Mouse (Mus musculus): ENCODE measurements at regions not wholly inside any gene's neighbourhood (a gene's known extent, or its start where the extent isn't known, plus 50 kb on each side); places are given as distances from the start of the nearest gene placed in this dataset.

DNA sequence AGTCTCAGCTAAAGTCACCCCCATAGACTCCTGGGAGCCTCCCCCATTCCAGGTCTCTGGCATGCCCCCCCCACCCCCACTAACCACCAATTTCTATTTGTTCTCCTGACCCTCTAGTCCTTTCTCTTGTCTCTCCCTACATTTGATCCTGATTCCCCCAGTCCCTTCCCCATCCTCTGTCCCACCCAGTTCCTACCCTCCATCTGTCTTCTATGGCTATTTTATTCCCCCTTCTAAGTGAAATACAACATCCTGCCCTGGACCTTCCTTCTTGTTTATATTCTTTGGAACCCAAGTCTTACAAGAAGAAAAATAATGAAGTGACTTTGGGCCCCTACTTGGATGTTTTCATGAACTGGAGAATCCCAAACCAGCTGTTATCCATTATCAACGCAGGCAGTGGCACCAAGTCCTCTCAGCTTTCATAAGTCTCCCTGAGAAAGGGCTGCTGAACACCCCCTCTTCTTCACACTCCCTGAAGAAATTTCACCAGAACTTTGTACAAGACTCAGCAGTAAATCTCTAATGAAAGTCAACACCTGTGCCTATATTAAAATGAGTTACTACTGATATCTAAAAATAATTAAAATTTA is 108.1 kb upstream of the Ercc4 start:
- DNase-seq (ENCODE audit: low read depth in 3 of 3, low spot score in 3 of 3): no peak
- WGBS (ENCODE audit: insufficient replicate concordance): 32% methylated on average over 1 of the region's 1 CpGs

DNA sequence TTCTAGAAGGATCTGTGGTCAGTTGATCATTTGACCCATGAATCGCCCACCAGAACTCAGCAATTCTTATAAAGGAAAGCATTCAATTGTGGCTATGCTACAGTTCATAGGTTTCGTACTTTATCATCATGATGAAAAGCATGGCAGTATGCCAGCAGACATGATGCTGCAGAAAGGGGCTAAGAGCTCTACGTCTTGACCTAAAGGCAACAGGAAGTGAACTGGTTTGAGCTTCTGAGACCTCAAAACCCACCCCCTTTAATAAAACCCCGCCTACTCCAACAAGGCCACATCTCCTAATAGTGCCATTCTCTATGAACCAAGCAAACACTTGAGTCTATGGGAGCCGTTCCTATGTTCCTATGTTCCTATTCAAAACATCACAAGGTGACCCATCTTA is 96.6 kb upstream of the Ercc4 start:
- ATAC-seq (ENCODE audit: insufficient read depth) (no peak), DNase-seq (ENCODE audit: low read depth in 3 of 3, low spot score in 3 of 3) (no peak)
- no peak overlapping the region for H3K9ac ChIP-seq (replicated peaks)
- no peaks in the 10 kb centered on the region for H3K36me3 ChIP-seq (replicated peaks; ENCODE audit: control insufficient read depth, insufficient read depth, low read depth)
- no peak overlapping the region for H3K4me3 ChIP-seq (ENCODE audit: insufficient read depth in 1 of 2, low read depth in 2 of 2, low read length in 2 of 2)
- no peak overlapping the region for H3K27ac ChIP-seq
- no peaks in the 10 kb centered on the region for H3K27me3 ChIP-seq (ENCODE audit: control insufficient read depth, insufficient read depth, low read length)
- TF ChIP-seq EP300 (IDR thresholded peaks at IDR 0.05; ENCODE audit: low read depth): no peak
- TF ChIP-seq CTCF (IDR thresholded peaks at IDR 0.05; ENCODE audit: low read depth): no peak
- WGBS (ENCODE audit: insufficient replicate concordance): 50% methylated on average over 5 of the region's 5 CpGs
- H3K4me2 ChIP-seq (ENCODE audit: low read depth): no peak overlapping the region
- no peaks in the 10 kb centered on the region for H3K4me1 ChIP-seq (replicated peaks; ENCODE audit: control insufficient read depth in 2 of 2, insufficient read depth in 2 of 2, low read length in 1 of 2)
- no peaks in the 10 kb centered on the region for H3K9me3 ChIP-seq (ENCODE audit: control insufficient read depth, low read length)

More for the DNA sequence above, 108.1 kb upstream of the Ercc4 start:
- no peak for ATAC-seq (ENCODE audit: insufficient read depth)
- Histone ChIP-seq H3K36me3 (replicated peaks; ENCODE audit: control insufficient read depth, insufficient read depth, low read depth) (no peaks in the 10 kb centered on the region), H3K9me3 (ENCODE audit: control insufficient read depth, low read length) (no peaks in the 10 kb centered on the region), H3K9ac (replicated peaks) (no peak overlapping the region), H3K27ac (no peak overlapping the region), H3K4me1 (replicated peaks; ENCODE audit: control insufficient read depth in 2 of 2, insufficient read depth in 2 of 2, low read length in 1 of 2) (no peaks in the 10 kb centered on the region), H3K4me2 (ENCODE audit: low read depth) (no peak overlapping the region), H3K4me3 (ENCODE audit: insufficient read depth in 1 of 2, low read depth in 2 of 2, low read length in 2 of 2) (no peak overlapping the region), H3K27me3 (ENCODE audit: control insufficient read depth, insufficient read depth, low read length) (no peaks in the 10 kb centered on the region)
- no peak for TF ChIP-seq CTCF (IDR thresholded peaks at IDR 0.05; ENCODE audit: low read depth)
- TF ChIP-seq EP300 (IDR thresholded peaks at IDR 0.05; ENCODE audit: low read depth): no peak

DNA sequence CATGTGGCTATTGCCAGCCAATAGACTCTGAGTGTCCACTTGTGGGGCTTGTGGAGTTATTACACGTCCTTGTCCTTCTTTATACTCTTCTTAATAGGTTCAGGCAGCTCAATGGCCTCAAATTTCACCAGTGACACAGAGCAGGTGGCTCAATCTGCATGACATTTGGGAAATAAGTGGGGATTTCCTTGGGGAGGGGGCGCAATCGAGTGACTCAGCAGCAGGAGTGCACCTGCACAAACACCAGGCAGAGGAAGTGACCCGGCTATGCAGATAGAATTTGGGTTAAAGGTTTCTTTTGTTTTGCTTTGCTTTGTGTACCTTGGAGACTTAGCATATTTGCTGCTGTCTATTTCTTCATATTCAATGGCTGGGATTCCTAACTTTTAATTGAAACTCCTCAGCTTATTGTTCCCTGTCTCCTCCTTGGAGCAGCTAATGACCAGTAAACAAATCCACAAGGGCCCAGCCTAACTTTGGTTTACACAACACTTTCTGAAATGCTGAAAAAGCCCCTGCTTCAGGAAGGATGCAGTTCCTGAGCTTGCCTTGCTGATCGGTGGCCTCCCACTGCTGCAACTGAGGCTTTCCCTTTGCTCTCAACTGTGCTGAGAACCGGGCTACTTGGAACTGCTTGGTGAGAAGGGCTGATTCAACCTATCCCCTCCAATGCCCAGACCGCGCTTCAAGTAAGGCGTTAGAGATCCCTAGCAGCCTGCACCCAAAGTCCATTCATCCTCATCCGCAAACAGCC is 95.4 kb upstream of the Ercc4 start:
- no peak overlapping the region for H3K9ac ChIP-seq (replicated peaks)
- H3K4me1 ChIP-seq (replicated peaks; ENCODE audit: control insufficient read depth in 2 of 2, insufficient read depth in 2 of 2, low read length in 1 of 2): no peaks in the 10 kb centered on the region
- no peak overlapping the region for H3K27ac ChIP-seq
- no peak for DNase-seq (ENCODE audit: low read depth in 3 of 3, low spot score in 3 of 3)
- H3K4me2 ChIP-seq (ENCODE audit: low read depth): no peak overlapping the region
- H3K27me3 ChIP-seq (ENCODE audit: control insufficient read depth, insufficient read depth, low read length): no peaks in the 10 kb centered on the region
- no peaks in the 10 kb centered on the region for H3K36me3 ChIP-seq (replicated peaks; ENCODE audit: control insufficient read depth, insufficient read depth, low read depth)
- no peaks in the 10 kb centered on the region for H3K9me3 ChIP-seq (ENCODE audit: control insufficient read depth, low read length)
- ATAC-seq (ENCODE audit: insufficient read depth): no peak
- H3K4me3 ChIP-seq (ENCODE audit: insufficient read depth in 1 of 2, low read depth in 2 of 2, low read length in 2 of 2): no peak overlapping the region
- TF ChIP-seq EP300 (IDR thresholded peaks at IDR 0.05; ENCODE audit: low read depth) (no peak), CTCF (IDR thresholded peaks at IDR 0.05; ENCODE audit: low read depth) (no peak)
- WGBS (ENCODE audit: insufficient replicate concordance): 55% methylated on average over 10 of the region's 10 CpGs

DNA sequence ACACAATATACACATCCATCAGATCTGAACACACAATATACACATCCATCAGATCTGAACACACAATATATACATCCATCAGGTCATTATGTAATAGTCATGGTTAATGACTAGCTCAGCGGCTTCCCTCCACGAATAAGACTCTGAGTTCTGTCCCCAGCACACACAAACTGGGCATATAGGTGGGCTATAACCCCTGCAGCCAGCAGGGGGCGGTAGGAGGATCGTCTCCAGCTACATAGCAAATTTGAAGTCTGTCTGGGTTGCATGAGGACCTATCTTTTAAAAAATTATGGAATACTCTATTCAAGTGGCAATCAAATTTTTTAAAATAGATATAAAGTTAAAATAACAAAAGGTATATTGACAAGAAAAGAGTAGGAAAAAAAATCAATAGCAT is 86.6 kb upstream of the Ercc4 start:
- 32% methylated on average over 4 of the region's 4 CpGs for WGBS (ENCODE audit: insufficient replicate concordance)
- Histone ChIP-seq H3K36me3 (replicated peaks; ENCODE audit: control insufficient read depth, insufficient read depth, low read depth) (no peaks in the 10 kb centered on the region), H3K4me1 (replicated peaks; ENCODE audit: control insufficient read depth in 2 of 2, insufficient read depth in 2 of 2, low read length in 1 of 2) (no peaks in the 10 kb centered on the region), H3K9me3 (ENCODE audit: control insufficient read depth, low read length) (no peaks in the 10 kb centered on the region), H3K4me2 (ENCODE audit: low read depth) (no peak overlapping the region), H3K9ac (replicated peaks) (no peak overlapping the region), H3K27me3 (ENCODE audit: control insufficient read depth, insufficient read depth, low read length) (no peaks in the 10 kb centered on the region), H3K27ac (no peak overlapping the region), H3K4me3 (ENCODE audit: insufficient read depth in 1 of 2, low read depth in 2 of 2, low read length in 2 of 2) (no peak overlapping the region)
- DNase-seq (ENCODE audit: low read depth in 3 of 3, low spot score in 3 of 3) (no peak), ATAC-seq (ENCODE audit: insufficient read depth) (no peak)
- TF ChIP-seq EP300 (IDR thresholded peaks at IDR 0.05; ENCODE audit: low read depth) (no peak), CTCF (IDR thresholded peaks at IDR 0.05; ENCODE audit: low read depth) (peak; percentile 67)

DNA sequence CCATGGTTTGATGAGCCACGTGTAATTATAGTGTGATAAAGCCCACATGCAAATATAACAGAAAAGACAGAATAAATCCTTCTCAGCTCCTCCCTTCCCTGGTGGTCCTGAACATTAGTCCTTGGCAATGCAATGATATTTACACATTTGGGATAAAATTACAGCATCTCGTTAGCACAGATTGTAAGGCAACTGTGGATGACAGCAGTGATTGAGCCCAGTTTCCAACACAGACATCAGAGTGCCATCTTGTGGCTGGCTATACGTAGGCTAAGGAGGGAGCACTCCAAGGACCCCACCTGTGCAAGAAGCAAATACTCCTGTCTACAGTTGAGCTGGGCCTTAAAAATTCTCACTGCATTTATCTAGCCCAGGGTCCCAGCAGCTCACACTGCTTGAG is 84.1 kb upstream of the Ercc4 start:
- no peak overlapping the region for H3K4me2 ChIP-seq (ENCODE audit: low read depth)
- no peak overlapping the region for H3K27ac ChIP-seq
- no peaks in the 10 kb centered on the region for H3K36me3 ChIP-seq (replicated peaks; ENCODE audit: control insufficient read depth, insufficient read depth, low read depth)
- no peak overlapping the region for H3K9ac ChIP-seq (replicated peaks)
- no peak for TF ChIP-seq EP300 (IDR thresholded peaks at IDR 0.05; ENCODE audit: low read depth)
- peak; percentile 39; the same call in 1 of the 2 replicates for TF ChIP-seq CTCF (IDR thresholded peaks at IDR 0.05; ENCODE audit: low read depth)
- 35% methylated on average over 3 of the region's 3 CpGs for WGBS (ENCODE audit: insufficient replicate concordance)
- H3K4me3 ChIP-seq (ENCODE audit: insufficient read depth in 1 of 2, low read depth in 2 of 2, low read length in 2 of 2): no peak overlapping the region
- H3K9me3 ChIP-seq (ENCODE audit: control insufficient read depth, low read length): no peaks in the 10 kb centered on the region
- no peaks in the 10 kb centered on the region for H3K4me1 ChIP-seq (replicated peaks; ENCODE audit: control insufficient read depth in 2 of 2, insufficient read depth in 2 of 2, low read length in 1 of 2)
- no peaks in the 10 kb centered on the region for H3K27me3 ChIP-seq (ENCODE audit: control insufficient read depth, insufficient read depth, low read length)
- DNase-seq (ENCODE audit: low read depth in 3 of 3, low spot score in 3 of 3): no peak
- no peak for ATAC-seq (ENCODE audit: insufficient read depth)
